Mouse (Mus musculus) gastrocnemius, postnatal 25 days (tissue): Measurements from ENCODE around the gene Prkg1. TPM values are rescaled to one million over a fixed set of nuclear protein-coding genes. Genes with fewer than 3 reads are reported as not detected.
A peak's percentile ranks its signal among the peaks of the same experiment; 100 is the strongest.

Source experiments
- DNase-seq: peaks from one replicate; pipeline ENCODE4 v3.0.0; 2022
- total RNA-seq, 2 experiments: library from RNA; stranded (reverse); gene quantifications; 1 replicate in 1 of 2; 2 replicates in 1 of 2; pipeline ENCODE4 v1.2.3; 2021

Gene Prkg1
- total RNA-seq, 2 experiments from 2014 or later, result 28.2 to 36.5 TPM

- no peak for DNase-seq
Observed at GRCm38 (mm10) chr19:31746635-31747034, 18.2 kb downstream of the Prkg1 start.

DNA sequence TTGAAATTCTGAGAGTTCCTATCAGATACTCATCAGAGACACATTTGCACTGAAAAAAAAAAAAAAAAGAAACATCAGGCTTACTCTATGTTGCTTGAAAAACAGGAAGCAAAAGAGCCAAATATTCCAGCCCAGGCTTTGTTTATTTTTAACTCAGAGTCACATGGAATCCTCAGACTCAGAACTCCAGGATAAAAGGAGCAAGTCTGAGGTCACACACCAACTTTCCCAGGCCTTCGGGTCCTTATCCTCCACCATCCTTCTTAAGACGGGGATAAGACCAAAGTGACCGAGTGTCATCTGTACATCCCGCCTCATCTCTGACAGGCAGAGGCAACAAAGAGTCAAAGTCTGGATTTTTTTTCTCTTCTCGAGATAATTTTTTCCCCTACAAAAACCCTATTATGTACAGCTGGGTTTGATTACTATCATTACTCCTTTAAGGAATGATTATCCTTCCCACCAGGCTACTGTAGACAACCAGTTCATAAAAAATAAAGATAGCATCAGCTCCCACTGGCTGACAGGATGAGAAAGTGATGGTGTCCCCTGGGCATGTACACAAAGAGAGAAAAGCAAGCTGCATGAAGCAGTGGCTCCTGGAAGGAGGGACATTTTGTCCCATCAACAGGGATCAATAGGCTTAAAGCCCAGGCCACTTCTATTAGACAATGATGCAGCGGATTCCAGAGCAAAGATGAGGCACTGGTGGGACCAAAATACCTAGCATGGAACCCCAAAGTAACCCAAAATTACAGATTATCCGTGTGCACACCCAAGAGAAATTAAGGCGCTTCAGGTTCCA, 21.4 kb downstream of the Prkg1 start:
- DNase-seq, result no peak

- DNase-seq, result no peak
Observed at GRCm38 (mm10) chr19:31714900-31715299, 49.9 kb downstream of the Prkg1 start.

- no peak for DNase-seq
Observed at GRCm38 (mm10) chr19:31714418-31714817, 50.4 kb downstream of the Prkg1 start.

GRCm38 (mm10) chr19:31713321-31713720, 51.5 kb downstream of the Prkg1 start:
- DNase-seq, result no peak

DNA sequence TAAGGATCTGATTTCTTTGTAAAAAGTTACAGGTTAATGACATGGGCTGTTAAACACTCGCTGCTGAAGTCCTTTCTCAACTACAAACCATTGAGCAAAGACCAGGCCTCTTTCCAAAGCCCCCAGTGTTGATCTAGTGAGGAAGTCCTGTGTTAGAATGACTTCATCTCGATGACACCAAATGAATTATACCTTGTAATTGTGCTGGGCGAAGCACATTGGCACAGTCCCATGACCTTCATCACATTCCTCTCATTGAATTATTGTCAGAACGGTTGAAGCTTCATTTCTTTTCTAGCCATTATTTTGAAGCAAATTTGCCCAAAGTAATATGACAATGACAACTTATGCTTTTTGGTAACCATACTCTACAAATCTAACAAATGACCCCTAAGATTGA, 54.5 kb downstream of the Prkg1 start:
- no peak for DNase-seq

- DNase-seq, result no peak
Observed at GRCm38 (mm10) chr19:31703991-31704390, 60.8 kb downstream of the Prkg1 start.

- DNase-seq, result no peak
Observed at GRCm38 (mm10) chr19:31698916-31699315, 65.9 kb downstream of the Prkg1 start.

- no peak for DNase-seq
Observed at GRCm38 (mm10) chr19:31680821-31681220, 84.0 kb downstream of the Prkg1 start.

DNA sequence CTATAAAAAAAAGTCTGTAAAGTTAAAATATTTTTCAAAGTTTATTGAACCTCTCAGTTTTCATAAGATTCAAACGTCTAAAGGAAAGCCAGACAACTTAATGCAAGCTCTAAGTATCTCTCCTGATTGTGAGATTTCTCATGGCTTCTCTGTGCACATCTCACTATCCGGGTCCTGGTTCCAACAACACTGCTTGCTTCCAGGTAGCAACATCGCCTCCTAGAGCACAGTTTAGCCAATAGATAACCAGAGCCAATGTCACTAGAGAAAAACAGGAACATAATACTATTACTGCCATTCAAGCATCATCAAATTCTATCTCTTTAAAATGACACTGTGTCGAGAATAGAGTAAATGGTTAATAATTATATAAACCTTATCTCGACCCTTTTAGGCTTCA, 86.5 kb downstream of the Prkg1 start:
- no peak for DNase-seq

DNA sequence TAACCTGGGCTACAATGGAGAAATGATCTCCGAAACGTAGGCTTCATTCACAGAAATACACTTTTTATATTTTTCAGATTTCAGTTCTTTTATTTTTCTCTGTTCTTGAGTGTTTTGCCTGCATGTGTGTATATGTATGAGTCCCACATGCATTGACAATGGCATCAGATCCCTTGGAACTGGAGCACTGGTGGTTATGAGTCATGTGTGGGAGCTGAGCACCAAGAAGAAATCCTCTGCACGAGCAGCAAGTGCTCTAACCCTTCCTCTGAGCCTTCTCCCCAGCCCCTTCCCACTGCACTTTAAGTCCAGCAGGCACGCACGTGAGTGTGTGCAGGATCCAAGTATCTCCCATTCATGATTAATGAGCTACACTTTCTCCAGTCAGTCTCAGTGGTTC, 93.1 kb downstream of the Prkg1 start:
- DNase-seq, result no peak

GRCm38 (mm10) chr19:31665007-31665406, 99.8 kb downstream of the Prkg1 start:
- DNase-seq, result no peak

GRCm38 (mm10) chr19:31664159-31664991, 100.5 kb downstream of the Prkg1 start:
- peak; percentile 35 for DNase-seq

DNA sequence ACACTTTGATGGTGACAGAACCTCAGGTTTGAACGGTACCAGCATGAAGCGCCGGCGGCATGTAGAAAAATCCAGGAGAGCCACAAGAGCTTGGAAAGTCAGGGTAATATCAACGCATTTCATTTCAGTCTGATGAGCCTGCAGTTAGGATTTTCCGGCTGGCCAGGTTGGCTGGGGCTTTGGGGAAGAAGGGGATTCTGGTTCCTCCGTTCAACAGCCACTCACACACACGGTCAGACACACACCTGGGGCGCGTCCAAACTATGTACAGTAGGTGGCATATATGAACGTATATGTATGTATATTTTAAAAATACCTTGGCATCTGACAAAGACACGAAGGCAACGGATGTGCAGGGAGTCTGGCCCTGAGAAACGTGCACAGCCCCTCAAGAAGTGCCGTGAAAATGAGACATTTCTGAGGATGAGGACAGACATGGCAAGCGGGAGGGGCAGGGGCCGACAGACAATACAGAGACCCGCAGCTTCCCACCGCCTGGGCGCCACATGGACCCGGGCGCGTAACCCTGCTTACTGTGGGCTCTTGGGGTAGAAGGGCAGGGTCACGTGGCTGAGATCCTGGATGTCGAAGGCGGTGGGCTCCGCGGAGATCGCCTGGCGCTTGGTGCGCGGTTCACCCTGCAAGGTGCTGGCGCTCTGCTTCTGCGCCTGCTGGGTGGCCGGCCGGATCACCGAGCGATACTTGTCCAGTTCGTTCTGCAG, 101.2 kb downstream of the Prkg1 start:
- DNase-seq, result peak; percentile 8

GRCm38 (mm10) chr19:31662802-31663201, 102.0 kb downstream of the Prkg1 start:
- DNase-seq, result no peak

DNA sequence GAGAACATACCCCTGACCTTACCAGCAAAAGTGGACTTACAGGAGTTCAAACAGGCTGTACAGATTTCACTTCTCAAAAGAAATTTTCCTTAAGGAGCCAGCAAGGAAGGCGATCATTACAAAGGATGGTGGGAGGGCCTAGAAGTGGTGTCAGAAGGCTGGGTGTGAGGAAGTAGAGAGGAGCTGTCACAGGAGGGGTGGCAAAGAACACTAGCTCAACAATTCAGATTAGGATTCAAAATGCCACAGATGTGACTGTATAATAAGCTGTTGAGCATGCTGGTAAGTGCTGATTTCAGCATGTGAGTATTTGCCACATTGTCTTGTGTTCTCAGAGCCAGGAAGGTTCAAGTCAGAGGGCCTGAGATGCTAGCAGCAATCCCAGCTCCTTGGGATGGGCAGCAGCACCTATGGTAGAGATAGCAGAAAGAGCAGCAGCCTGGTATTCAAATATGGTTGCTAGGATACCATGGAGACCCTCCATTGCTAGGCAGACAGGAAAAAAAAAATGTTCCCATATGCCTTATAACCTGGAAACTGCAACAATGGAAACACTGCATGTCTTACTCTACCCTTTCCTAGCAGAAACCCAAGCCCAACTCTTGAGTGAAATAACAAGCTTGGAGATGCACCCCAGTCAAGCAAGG, 106.0 kb downstream of the Prkg1 start:
- no peak for DNase-seq

DNA sequence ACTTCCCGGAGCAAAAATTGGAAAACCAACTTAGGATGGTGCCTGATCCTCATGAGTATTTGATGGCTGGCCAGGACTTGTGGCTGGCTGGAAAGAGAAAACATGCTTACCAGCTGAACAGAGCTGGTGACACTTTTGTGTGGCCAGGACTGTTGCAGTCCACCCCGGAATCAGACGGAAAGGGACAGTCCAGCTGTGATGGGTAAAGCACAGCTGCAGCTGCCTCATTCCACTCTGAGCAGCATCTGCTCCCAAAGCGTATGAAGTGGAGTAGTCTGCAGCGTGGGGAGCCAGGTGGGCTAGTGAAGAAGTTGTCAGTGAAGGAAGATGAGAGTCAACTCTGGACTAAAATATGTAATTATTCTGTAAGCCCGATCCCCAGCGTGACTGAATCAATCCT, 108.6 kb downstream of the Prkg1 start:
- DNase-seq, result no peak

GRCm38 (mm10) chr19:31655826-31656225, 109.0 kb downstream of the Prkg1 start:
- DNase-seq, result no peak

DNA sequence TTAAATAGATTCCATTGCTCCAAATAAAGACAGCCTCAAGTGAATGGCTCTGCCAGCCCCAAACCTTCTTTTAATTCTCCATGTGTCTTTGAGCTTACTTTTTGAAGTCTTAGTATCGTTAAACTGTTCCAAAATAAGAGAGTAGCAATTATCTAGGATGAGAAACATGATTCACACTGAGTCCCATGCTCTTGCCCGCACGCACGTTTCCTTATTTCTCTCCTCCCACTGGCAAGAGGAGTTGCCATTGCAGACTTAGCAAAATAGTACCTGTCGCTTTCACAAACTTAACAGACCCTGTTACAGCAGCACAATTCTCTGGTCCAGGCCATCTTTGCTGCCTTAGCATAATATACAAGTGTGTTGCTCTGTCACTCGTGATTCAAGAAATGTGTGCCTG, 110.8 kb downstream of the Prkg1 start:
- DNase-seq, result no peak

- DNase-seq, result no peak
Observed at GRCm38 (mm10) chr19:31650452-31650851, 114.4 kb downstream of the Prkg1 start.

DNA sequence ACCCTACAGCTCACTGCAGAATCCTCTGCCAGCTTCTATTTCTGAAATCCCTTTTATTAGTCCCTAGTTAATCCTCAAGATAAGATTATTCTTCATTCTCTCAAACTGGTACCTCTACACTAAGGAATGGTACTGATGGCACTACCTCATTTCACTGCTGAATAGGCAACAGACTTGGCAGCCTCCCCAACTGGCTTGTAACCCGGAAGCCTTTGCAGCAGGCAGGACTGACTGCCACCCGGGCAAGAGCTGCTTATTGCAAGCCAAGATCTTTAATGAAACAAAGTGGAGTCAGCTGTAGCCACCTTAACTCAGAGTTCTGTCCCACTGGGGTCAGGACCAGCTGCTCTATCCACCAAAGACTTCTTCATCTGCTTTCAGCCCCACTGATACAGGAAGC, 117.3 kb downstream of the Prkg1 start:
- DNase-seq, result no peak
